Mouse (Mus musculus): ENCODE measurements around the gene Dmrtb1.
A peak's percentile ranks its signal among the peaks of the same experiment; 100 is the strongest.

Dmrtb1 gene

GRCm38 (mm10) chr4:107680311-107681098 is 3.5 kb downstream of the Dmrtb1 start:
- no peak for DNase-seq (ENCODE audit: low spot score)

GRCm38 (mm10) chr4:107675645-107676044 is 8.4 kb downstream of the Dmrtb1 start:
- DNase-seq (ENCODE audit: low spot score), result no peak

- no peak for DNase-seq (ENCODE audit: low spot score)
Measured at GRCm38 (mm10) chr4:107674322-107674644, 9.7 kb downstream of the Dmrtb1 start.

GRCm38 (mm10) chr4:107673638-107674321 is 10.2 kb downstream of the Dmrtb1 start:
- DNase-seq (ENCODE audit: low spot score), result peak; percentile 69

- DNase-seq (ENCODE audit: low spot score), result no peak
Measured at GRCm38 (mm10) chr4:107670731-107671130, 13.3 kb downstream of the Dmrtb1 start.

GRCm38 (mm10) chr4:107668514-107668913 is 15.5 kb downstream of the Dmrtb1 start:
- DNase-seq (ENCODE audit: low spot score), result no peak

GRCm38 (mm10) chr4:107660649-107661048 is 23.4 kb downstream of the Dmrtb1 start:
- no peak for DNase-seq (ENCODE audit: low spot score)

GRCm38 (mm10) chr4:107653280-107653643 is 30.8 kb downstream of the Dmrtb1 start:
- DNase-seq (ENCODE audit: low spot score), result no peak

GRCm38 (mm10) chr4:107652598-107653279 is 31.3 kb downstream of the Dmrtb1 start:
- peak; percentile 64 for DNase-seq (ENCODE audit: low spot score)

- DNase-seq (ENCODE audit: low spot score), result no peak
Measured at GRCm38 (mm10) chr4:107651021-107651496, 33.0 kb downstream of the Dmrtb1 start.

- DNase-seq (ENCODE audit: low spot score), result no peak
Measured at GRCm38 (mm10) chr4:107648959-107649485, 35.0 kb downstream of the Dmrtb1 start.

- DNase-seq (ENCODE audit: low spot score), result no peak
Measured at GRCm38 (mm10) chr4:107641624-107642023, 42.4 kb downstream of the Dmrtb1 start.

GRCm38 (mm10) chr4:107638303-107638702 is 45.7 kb downstream of the Dmrtb1 start:
- no peak for DNase-seq (ENCODE audit: low spot score)

- DNase-seq (ENCODE audit: low spot score), result peak; percentile 61
Measured at GRCm38 (mm10) chr4:107637670-107638069, 46.4 kb downstream of the Dmrtb1 start.

GRCm38 (mm10) chr4:107636099-107636498 is 47.9 kb downstream of the Dmrtb1 start:
- no peak for DNase-seq (ENCODE audit: low spot score)

- DNase-seq (ENCODE audit: low spot score), result no peak
Measured at GRCm38 (mm10) chr4:107634631-107635030, 49.4 kb downstream of the Dmrtb1 start.

GRCm38 (mm10) chr4:107628921-107629411 is 55.1 kb downstream of the Dmrtb1 start:
- DNase-seq (ENCODE audit: low spot score), result no peak

- DNase-seq (ENCODE audit: low spot score), result no peak
Measured at GRCm38 (mm10) chr4:107628226-107628625, 55.8 kb downstream of the Dmrtb1 start.
